Comparison of ENCODE assay signal across 8 mouse cellular contexts in genomic region chr15:103239685-103240159, GRCm38 (mm10). TPM values are rescaled to one million over a fixed set of nuclear protein-coding genes. Genes with fewer than 3 reads are reported as not detected.
DNase-seq lines count a peak whose midpoint lies in the region; ATAC-seq lines count a peak whose summit lies in the region.

Gene Cbx5, minus strand, starts transcription at chr15:103239816.

- H3K4me3 ChIP-seq in heart, embryonic 14.5 days (ENCODE audit: control insufficient read depth in 1 of 2, insufficient read depth in 1 of 2, low read depth in 1 of 2, low read length in 2 of 2), result peak within 1 kb of the TSS; percentile 80
- peak within 1 kb of the TSS; percentile 80 for H3K4me3 ChIP-seq in liver, embryonic 13.5 days (replicated peaks)
- H3K4me3 ChIP-seq in stomach, embryonic 16.5 days (replicated peaks; ENCODE audit: low read length), result peak within 1 kb of the TSS; percentile 66

- under 1% methylated on average over 39 of the region's 39 CpGs for WGBS in heart, embryonic 14.5 days
- WGBS in liver, embryonic 13.5 days (ENCODE audit: insufficient replicate concordance), result under 1% methylated on average over 39 of the region's 39 CpGs
- under 1% methylated on average over 39 of the region's 39 CpGs for WGBS in stomach, embryonic 16.5 days

- no peaks in the 10 kb centered on the region for H3K9me3 ChIP-seq in heart, embryonic 14.5 days (ENCODE audit: control insufficient read depth, low read length)
- H3K9me3 ChIP-seq in liver, embryonic 13.5 days (replicated peaks), result no peaks in the 10 kb centered on the region
- H3K9me3 ChIP-seq in stomach, embryonic 16.5 days (replicated peaks; ENCODE audit: control insufficient read depth, low read length), result no peaks in the 10 kb centered on the region

- H3K9ac ChIP-seq in heart, embryonic 14.5 days (ENCODE audit: low read length), result peak within 1 kb of the TSS; percentile 94
- peak within 1 kb of the TSS; percentile 89 for H3K9ac ChIP-seq in liver, embryonic 13.5 days
- H3K9ac ChIP-seq in stomach, embryonic 16.5 days (ENCODE audit: low read length), result peak within 1 kb of the TSS; percentile 83

- peak within 1 kb of the TSS; percentile 95 to 99 for H3K27ac ChIP-seq in heart, embryonic 14.5 days (replicated peaks in 1 of 2; ENCODE audit: control insufficient read depth in 1 of 2, insufficient read depth in 1 of 2, low read depth in 2 of 2, low read length in 2 of 2)
- H3K27ac ChIP-seq in liver, embryonic 13.5 days, result peak within 1 kb of the TSS; percentile 95
- H3K27ac ChIP-seq in stomach, embryonic 16.5 days (ENCODE audit: low read length), result peak within 1 kb of the TSS; percentile 94

- H3K36me3 ChIP-seq in heart, embryonic 14.5 days (ENCODE audit: control insufficient read depth, insufficient read depth, low read length), result peaks cover 42% of the 10 kb centered on the region
- H3K36me3 ChIP-seq in liver, embryonic 13.5 days, result peaks cover 46% of the 10 kb centered on the region
- H3K36me3 ChIP-seq in stomach, embryonic 16.5 days (ENCODE audit: control insufficient read depth, insufficient read depth, low read length), result peaks cover 17% of the 10 kb centered on the region

- no peaks in the 10 kb centered on the region for H3K27me3 ChIP-seq in heart, embryonic 14.5 days (ENCODE audit: control insufficient read depth, insufficient read depth, low read length)
- H3K27me3 ChIP-seq in liver, embryonic 13.5 days, result no peaks in the 10 kb centered on the region
- H3K27me3 ChIP-seq in stomach, embryonic 16.5 days (ENCODE audit: control insufficient read depth, insufficient read depth, low read length), result no peaks in the 10 kb centered on the region

- peak; percentile 90 for ATAC-seq in heart, embryonic 14.5 days (ENCODE audit: insufficient number of reproducible peaks, insufficient read depth, low FRiP score, low read depth)
- peak; percentile 80 for ATAC-seq in liver, embryonic 13.5 days (ENCODE audit: low read depth)
- peak; percentile 94 for ATAC-seq in stomach, embryonic 16.5 days (ENCODE audit: insufficient read depth, low FRiP score)

- H3K4me2 ChIP-seq in heart, embryonic 14.5 days (ENCODE audit: low read length), result peak within 1 kb of the TSS; percentile 86
- H3K4me2 ChIP-seq in liver, embryonic 13.5 days, result peak within 1 kb of the TSS; percentile 91
- H3K4me2 ChIP-seq in stomach, embryonic 16.5 days (ENCODE audit: low read depth, low read length), result peak within 1 kb of the TSS; percentile 72

- peaks cover 6 to 36% of the 10 kb centered on the region in 2 experiments; a peak in 3 of 4 replicates for H3K4me1 ChIP-seq in heart, embryonic 14.5 days (ENCODE audit: control insufficient read depth in 2 of 2, insufficient read depth in 2 of 2, low read length in 2 of 2)
- peaks cover 51% of the 10 kb centered on the region for H3K4me1 ChIP-seq in liver, embryonic 13.5 days (replicated peaks)
- peaks cover 23% of the 10 kb centered on the region for H3K4me1 ChIP-seq in stomach, embryonic 16.5 days (ENCODE audit: control insufficient read depth, insufficient read depth, low read length)

- peak; percentile 98 for DNase-seq in CD4-positive, CD25-positive, alpha-beta regulatory T cell, adult 2 months (ENCODE audit: low read depth, low spot score)
- peak; percentile 81 for DNase-seq in c-Kit-negative CD71-positive TER-119-positive erythroid progenitor cells, embryonic 14.5 days (ENCODE audit: low read depth, low spot score)
- DNase-seq in fibroblast of lung, adult 2 months (ENCODE audit: low read depth), result peak; percentile 96
- peak; percentile 99 for DNase-seq in kidney, postnatal 14 days
- peak; percentile 92 for DNase-seq in liver, embryonic 13.5 days
- peak; percentile 95 for DNase-seq in neural tube, embryonic 10.5 days (ENCODE audit: extremely low spot score, low spot score)

RNA-seq across cellular contexts. Expression of gene Cbx5, which starts in this region (rescaled TPM):
- 105 and 108 TPM in 2 replicates for polyA plus RNA-seq in heart, embryonic 14.5 days (2014; fragmentation: Nextera tagmentation; extraction: Ambion mirVana)
- polyA plus RNA-seq in liver, embryonic 13.5 days (2015; fragmentation: Nextera tagmentation; extraction: Ambion mirVana), result 61.1 and 76.6 TPM in 2 replicates
- 88.3 and 91.8 TPM in 2 replicates for polyA plus RNA-seq in stomach, embryonic 16.5 days (2015; fragmentation: Nextera tagmentation; extraction: Ambion mirVana)

Comparison
In these comparisons a context has a peak if more than half of its experiments do, and no peak if none do; other contexts are left out.
1. Peak in every context shown above with its lines: DNase-seq, ATAC-seq, H3K4me3 ChIP-seq and H3K27ac ChIP-seq.